Mouse (Mus musculus) T-helper 2 cell (primary cell): ENCODE measurements at regions not wholly inside any gene's neighbourhood (a gene's known extent, or its start where the extent isn't known, plus 50 kb on each side); places are given as distances from the start of the nearest gene placed in this dataset.

Source experiments
- in situ Hi-C: fragments of 300-600 bp; cut with MboI, MseI; formaldehyde crosslinking; loops from one replicate; pipeline ENCODE4 v1.15.1; 2025; ENCODE audit warnings: high pct_unique_total_duplicates

DNA sequence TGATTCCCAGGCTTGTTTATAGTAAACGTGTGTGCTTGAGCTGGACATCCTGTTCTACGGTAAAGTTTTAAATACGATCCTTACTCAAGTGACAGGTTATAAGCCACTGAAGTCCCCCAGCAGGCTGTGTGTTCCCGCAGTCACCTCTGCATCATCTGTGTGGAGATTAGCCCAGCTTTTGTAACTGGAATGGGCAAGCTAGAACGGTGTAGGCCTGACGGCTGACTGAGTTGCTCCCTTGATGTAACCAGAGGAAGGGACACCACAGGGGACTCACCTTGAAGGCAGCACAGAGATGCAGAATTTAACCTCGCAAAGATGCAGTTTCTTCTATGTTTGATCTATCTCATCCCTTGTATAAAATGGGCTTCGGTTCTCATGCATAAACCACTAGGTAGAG is 418.4 kb upstream of the Pou3f3 start:
- in situ Hi-C loops, result no loop called here

DNA sequence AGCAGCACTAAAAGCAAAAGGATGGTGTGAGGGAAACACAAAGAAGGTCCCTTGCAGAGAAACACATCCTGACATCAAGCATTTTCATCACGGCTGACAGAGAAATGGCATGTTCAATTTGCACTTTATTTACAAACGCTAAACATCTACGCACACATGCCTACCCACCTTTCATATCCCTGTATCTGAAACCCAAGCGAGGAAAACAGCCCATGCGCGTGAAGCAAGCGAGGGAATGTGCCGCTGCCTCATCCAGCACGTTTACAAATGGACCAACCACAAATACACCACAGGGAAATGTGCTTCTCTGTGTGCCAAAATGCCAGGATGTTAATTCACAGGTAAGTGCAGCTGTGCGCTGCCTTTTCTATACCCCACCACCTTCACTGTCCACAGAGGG is 399.7 kb upstream of the Pou3f3 start:
- in situ Hi-C loops, result no loop called here

- in situ Hi-C loops, result no loop called here
These were observed 386.3 kb upstream of the Pou3f3 start for GRCm38 (mm10) chr1:42309251-42309650.

- in situ Hi-C loops, result no loop called here
These were observed 382.1 kb upstream of the Pou3f3 start for GRCm38 (mm10) chr1:42313494-42313893.

DNA sequence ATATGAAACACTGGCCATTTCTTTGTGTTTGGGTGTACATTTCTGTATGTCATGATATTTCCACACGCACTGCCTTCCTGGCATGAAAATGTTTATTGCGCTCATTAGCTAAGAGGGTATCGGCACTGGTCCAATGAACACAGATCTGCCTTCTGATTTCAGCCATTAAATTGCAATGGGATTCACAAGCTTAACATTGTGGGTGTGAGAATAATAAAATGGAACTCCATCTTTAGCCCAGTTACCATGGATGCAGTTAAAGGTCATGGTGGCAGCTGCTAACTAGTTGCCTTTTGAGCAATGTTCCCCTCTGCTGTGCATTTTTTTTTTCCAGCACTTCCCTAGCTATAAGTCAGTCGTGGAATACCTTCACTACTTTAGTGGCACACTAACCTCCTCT is 343.7 kb upstream of the Pou3f3 start:
- in situ Hi-C loops, result no loop called here

DNA sequence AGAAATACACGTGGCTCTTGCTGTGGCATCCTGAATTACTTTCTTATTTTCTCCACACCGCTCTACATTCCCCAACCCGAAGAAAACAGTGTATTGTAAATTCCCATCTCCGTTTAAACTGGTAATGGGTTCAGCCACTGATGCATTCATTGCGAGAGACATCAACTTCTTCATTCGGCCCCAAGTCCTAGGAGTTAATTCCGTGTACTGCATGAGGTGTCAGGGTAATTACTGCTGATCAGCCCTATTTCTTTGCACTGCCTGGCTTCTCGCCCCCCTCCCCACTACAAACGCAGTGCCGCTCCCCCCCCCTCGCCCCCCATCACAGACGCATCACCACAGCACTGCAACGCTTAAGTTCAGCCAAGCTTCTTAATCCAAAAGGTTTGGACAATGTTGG is 343.2 kb upstream of the Pou3f3 start:
- in situ Hi-C loops, result no loop called here

DNA sequence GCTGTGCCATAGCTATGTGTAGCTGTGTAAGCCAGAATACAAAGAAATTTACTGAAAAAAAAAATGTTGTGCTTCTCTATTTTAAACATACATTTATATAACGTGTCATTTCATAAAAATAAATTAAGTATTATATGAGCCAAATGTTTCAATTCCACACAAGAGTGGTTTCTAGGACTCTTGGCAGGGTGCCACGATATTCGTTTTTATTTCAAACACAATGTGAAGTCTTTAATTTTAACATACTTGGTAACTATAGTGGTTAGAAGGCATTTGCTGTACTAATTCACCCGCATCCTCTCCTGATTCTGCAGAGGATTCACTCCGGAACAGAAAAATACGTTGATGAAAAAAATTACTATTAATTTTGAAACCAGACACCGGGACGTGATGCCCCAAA is 342.5 kb upstream of the Pou3f3 start:
- in situ Hi-C loops, result no loop called here

DNA sequence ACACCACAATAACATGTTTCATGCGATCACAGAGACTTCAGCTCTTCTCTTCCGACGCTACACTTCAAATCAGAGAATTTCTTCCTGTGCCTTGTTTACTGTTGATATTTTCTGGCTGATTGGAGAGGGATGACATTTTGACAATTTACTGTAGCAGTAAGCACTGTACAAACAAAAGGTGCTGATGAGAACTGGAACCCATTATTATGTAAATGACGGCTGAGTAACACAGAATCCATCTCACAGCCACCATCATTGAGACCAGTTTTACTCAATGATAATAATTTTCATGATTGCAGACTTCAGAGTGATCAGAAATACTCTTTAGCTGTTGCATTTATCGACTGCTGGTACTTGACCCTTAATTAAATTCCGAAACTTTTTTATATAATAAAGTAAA is 341.5 kb upstream of the Pou3f3 start:
- in situ Hi-C loops, result no loop called here

DNA sequence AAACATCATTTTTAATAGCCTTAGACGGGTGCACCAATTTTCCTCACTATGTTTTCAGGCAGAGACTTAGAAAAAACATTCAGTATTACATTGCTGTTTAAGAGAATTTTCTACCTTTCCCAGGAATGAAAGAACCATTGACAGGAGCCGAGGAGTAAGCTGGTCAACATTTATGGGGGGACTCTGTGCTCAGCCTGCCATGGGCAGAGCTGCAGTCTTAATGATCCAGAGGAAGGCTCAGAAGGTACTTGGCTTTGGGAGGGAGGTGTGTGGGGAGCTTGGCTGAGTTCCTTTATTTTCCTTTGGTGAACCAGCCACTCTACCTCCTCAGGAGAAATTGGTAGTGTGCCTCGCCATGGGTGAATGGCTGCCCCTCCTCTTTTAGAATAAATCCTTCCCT is 333.1 kb upstream of the Pou3f3 start:
- in situ Hi-C loops, result no loop called here

GRCm38 (mm10) chr1:42365648-42366324 is 329.8 kb upstream of the Pou3f3 start:
- in situ Hi-C loops, result no loop called here

DNA sequence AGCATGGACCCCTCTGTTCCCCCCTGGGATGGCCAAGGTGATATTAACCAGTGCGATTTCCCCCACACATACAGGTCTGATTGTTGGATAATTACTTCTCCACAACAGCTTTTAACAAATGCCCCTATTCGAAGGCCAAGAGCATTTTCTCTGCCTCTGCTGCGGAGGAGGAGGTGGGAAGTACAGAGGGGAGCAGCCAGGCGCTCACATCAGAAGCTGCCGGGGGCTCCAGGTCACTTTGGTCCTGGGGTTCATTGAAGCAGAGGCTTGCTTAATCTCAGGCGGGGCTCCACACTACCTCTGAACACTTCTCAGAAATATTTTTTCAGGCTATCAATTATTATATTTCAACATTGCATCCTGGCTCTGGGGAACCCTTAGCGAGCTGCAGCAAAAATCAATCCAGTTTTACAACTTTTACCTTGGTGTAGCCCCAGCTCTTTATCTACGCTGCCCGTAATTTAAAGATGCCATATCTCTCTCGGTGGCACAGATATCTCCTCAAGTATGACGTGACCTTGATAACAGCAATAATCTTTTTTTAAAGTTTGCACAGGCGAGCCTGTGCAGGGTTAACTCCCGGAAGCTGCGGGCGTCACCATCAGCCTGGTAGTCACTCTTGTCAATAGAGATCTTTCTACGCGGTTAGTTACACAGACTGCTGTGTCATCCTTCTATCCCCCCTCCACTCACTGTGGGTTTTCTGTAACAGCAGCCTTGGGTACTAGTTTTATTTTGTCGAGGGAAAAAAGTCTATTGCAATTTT is 307.5 kb upstream of the Pou3f3 start:
- in situ Hi-C loops, result no loop called here

GRCm38 (mm10) chr1:42388740-42389139 is 306.8 kb upstream of the Pou3f3 start:
- in situ Hi-C loops, result no loop called here

DNA sequence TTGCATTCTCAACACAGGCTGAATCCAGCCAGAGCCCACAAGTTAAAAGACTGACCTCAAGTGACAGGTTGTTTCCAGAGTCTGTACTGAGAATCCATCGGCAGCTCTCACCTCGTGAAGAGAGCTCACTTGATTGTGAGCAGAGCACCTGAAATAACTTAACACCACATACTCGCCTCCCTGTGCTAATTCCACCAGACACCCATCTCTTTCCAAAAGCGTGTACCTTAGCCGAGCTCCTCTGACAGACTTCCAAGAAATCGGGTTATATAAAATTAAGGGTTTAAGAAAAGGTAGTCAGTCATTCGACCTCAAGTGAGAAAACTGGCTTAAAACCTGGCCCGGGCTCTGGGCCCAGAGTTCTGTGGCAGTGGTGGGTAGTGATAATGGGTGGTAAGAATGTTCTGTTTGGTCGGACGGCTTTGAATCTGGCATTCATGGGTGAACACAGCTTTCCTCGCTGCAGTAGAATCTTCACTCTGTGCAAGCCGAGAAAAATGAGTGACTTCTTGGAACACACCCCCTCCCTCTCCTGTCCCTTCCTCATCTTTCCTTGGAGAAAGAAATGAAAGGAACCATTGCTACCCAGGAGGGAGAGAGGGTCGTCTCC is 299.8 kb upstream of the Pou3f3 start:
- in situ Hi-C loops, result no loop called here

- in situ Hi-C loops, result no loop called here
These were observed 297.0 kb upstream of the Pou3f3 start for GRCm38 (mm10) chr1:42398461-42399154.

GRCm38 (mm10) chr1:42415817-42416538 is 279.6 kb upstream of the Pou3f3 start:
- in situ Hi-C loops, result no loop called here

DNA sequence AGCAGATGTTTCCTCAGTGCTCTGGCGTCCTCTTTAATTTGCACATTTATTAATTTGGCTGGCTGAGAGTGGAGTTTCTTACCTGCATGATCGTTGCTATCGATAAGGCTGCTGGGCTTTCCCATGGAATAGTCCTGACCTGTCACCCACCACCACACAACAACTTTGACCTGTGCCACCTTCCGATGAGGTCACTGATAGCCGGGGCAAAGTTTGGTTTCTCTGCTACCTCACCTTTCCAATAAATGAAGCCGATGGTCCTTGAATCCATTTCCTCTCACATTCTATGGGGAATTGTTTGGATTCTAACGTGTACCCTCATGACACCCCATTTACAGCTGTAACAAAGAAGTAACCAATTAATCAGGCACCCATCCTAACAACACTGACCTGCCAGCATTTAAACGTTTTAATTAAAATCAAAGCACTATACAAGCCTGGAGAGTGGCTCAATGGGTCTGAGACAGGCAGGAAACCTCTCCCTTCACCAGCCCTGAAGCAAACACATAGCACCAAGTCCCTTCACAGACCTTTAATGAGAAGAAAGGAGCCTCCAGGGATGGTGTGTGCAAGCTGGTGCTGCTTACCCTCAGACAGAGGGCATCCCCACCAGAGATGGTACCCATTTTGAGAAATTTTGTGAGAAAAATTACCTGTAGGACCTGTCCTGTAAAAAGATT is 278.9 kb upstream of the Pou3f3 start:
- in situ Hi-C loops, result no loop called here

DNA sequence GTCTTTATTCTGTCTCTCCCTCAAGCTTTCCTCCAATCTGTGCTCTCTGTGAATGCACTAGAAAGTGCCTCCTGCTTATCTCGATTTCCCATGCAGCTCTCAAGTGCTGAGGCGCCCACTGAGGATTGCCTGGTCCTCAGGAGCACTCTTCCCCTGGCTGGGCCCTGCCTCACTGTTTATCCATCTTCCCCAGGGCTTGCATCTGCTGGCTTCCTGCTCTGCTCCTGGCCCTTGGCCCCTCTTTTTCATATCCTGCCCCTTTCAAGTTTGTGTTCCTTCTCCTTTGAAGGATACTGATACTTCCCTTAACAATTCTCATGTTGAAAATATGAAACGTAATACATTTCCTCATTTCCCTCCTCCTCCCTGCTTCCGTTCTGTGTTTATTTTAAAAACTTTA is 277.8 kb upstream of the Pou3f3 start:
- in situ Hi-C loops, result no loop called here

DNA sequence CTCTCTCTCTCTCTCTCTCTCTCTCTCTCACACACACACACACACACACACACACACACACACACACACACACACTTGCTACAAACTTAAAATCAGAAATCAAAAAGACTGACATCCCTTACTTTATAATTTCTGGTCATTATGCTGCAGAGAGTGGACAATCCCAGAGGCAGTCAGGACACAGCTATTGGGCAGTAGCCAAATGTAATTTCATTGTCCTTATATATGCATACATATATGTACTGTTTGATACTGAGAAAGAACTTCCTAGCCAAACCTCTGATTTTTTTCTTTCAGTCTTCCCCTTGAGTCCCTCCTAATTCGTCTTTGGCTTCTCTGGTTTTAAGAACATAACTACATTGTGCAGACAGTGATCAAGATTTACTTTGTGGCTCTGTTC is 277.3 kb upstream of the Pou3f3 start:
- in situ Hi-C loops, result no loop called here

DNA sequence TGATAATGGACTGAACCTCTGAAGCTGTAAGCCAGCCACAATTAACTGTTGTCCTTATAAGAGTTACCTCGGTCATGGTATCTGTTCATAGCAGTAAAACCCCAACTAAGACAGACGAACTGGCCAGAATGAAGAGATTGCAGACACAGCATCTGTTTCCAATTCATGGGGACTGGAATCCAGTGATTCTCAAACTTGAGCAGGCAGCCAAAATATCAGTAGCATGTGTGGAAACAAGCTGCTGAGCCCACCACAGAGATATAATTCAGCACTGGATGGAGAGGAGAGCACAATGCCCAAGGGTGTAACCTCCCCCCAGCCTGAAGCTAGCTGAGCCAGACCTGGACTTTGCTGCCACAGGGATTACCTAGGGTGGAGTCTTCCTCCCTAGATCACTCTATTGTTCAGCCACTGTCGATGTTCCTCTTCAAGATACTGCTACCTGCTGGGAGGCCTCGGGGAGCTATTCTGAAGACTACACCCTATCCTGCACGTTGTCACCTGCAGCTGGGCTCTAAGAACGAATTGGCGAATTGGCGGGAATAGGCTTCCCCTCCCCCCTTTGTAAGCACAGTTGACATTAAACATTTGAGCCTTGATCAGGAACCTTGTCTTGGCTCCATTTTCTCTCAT is 259.1 kb upstream of the Pou3f3 start:
- in situ Hi-C loops, result no loop called here

DNA sequence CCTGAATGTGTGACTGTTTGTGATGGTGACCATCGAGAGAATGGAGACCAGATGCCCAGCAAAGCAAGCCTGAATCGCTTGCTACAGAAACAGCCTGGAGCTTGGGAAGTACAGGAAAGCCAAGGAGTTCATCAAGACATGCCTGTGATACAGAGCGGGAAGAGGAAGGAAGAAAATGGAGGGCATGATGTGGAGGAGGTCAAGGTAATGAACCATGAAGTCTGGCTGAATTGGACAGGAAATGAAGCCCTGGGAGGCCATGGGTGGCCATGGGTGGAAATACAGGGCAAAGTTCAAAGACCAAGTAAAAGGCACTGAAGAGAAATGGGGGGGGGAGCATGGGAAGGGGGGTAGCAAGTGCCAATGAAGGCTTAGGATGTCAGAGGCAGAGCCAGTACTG is 227.2 kb upstream of the Pou3f3 start:
- in situ Hi-C loops, result no loop called here
